Mouse (Mus musculus) effector memory CD4-positive, alpha-beta T cell, adult 7 months (primary cell): ENCODE measurements around the gene Ube2dnl1. TPM values are rescaled to one million over a fixed set of nuclear protein-coding genes. Genes with fewer than 3 reads are reported as not detected.

Experiments used
- polyA plus RNA-seq: library from polyadenylated mRNA; unstranded; fragments of 100-300 nt; shearing (Covaris generic); gene quantifications from one replicate; pipeline ENCODE4 v1.2.1, GENCODE M21; 2017

Gene Ube2dnl1
- not detected for polyA plus RNA-seq

GRCm38 (mm10) chrX:114904712-114905111, at the start of gene Ube2dnl1:
Gene Ube2dnl1, plus strand, starts transcription at chrX:114905012.

GRCm38 (mm10) chrX:114907282-114907681, 2.5 kb downstream of the Ube2dnl1 start, which contains the start of gene Ube2dnl2:
Gene Ube2dnl2, plus strand, starts transcription at chrX:114907582.

Other genes with a start within 250 kb of the Ube2dnl1 start
- not detected for gene Ube2dnl2, start 2.6 kb downstream of the Ube2dnl1 start, polyA plus RNA-seq